Mouse (Mus musculus) left cerebral cortex, adult 6 months (tissue): Measurements from ENCODE around the gene Hbb-bt. TPM values are rescaled to one million over a fixed set of nuclear protein-coding genes. Genes with fewer than 3 reads are reported as not detected.

ENCODE experiments used
- long read RNA-seq, 2 experiments: library from polyadenylated mRNA; unstranded; transcript quantifications; one replicate each; pipeline ENCODE4 v2.0.0; 2019 to 2020
- polyA plus RNA-seq: library from polyadenylated mRNA; unstranded; fragments of <200 nt; fragmentation: Nextera tagmentation; gene quantifications from 2 replicates; pipeline ENCODE4 v1.2.3, GENCODE M21; 2021

The Hbb-bt gene
- 3.2 and 6.0 TPM in 2 replicates for polyA plus RNA-seq
- long read RNA-seq, experiment 1, transcript Hbb-bt-201 (3 exons, 703 nt) = major isoform, 5 of 5 reads
- long read RNA-seq, experiment 1, partial matches to known transcripts = 0 of 5 reads
- long read RNA-seq, experiment 1, other reads (novel, unspliced or antisense) = 0 of 5 reads
- long read RNA-seq, experiment 2, partial matches to known transcripts = 0 of 2 reads
- long read RNA-seq, experiment 2, other reads (novel, unspliced or antisense) = 0 of 2 reads

DNA sequence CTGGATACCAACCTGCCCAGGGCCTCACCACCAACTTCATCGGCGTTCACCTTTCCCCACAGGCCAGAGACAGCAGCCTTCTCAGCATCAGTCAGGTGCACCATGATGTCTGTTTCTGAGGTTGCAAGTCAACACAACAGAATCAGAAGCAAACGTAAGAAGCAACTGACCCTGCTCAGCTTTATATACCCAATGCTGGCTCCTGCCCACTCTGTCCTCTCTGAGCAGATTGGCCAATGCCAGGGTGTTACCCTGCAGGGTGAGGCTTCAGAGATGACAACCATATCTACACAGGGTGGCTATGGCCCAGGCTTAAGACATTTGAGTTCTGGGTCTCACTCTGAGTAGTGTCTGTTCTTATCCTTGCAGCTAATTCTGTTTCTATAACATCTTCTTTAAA is at the start of gene Hbb-bt:
Gene Hbb-bt, minus strand, starts transcription at position 231 of the 400 bp plus-strand sequence.

GRCm38 (mm10) chr7:103853090-103853489 is 39.3 kb upstream of the Hbb-bt start, which contains the start of gene Hbb-y:
TSS of gene Hbb-y (minus strand) at chr7:103853216.

DNA sequence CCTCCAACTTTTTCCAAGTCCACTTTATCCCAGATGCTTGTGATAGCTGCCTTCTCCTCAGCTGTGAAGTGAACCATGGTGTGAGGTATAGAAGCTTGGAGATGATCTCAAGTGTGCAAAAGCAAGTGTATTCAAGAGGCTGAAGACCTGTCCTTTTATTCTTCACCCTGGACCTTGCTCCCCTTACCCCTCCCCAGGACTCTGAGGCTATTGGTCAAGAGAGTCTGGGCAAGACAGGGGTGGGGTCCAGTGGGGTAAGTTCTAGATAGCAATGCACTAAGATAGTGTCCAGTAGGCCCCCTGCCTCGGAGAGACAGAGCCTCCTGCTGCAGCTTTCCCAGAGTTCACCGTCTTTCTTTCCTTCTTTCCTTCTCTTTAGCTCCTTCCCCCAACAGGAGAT is 29.2 kb upstream of the Hbb-bt start, which contains the start of gene Hbb-bh1:
Gene Hbb-bh1, minus strand, starts transcription at position 131 of the 400 bp plus-strand sequence.

GRCm38 (mm10) chr7:103840268-103840667 is 26.5 kb upstream of the Hbb-bt start, which contains the start of gene Hbb-bh2:
TSS of gene Hbb-bh2 (minus strand) at chr7:103840520.

DNA sequence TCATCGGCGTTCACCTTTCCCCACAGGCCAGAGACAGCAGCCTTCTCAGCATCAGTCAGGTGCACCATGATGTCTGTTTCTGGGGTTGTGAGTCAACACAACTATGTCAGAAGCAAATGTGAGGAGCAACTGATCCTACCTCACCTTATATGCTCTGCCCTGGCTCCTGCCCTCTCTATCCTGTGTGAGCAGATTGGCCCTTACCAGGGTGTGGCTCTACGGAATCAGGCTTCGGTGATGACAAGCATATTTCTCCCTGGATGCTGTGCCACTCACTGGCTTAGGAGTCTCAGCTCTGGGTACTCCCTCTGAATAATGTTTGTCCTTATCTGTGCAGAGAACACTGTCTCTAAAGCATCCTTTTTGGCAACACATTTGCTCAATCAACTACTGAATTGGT is 14.0 kb upstream of the Hbb-bt start, which contains the start of gene Hbb-bs:
Gene Hbb-bs, minus strand, starts transcription at position 289 of the 400 bp plus-strand sequence.

GRCm38 (mm10) chr7:103791721-103792120 is 22.1 kb downstream of the Hbb-bt start, which contains the start of gene Olfr67:
TSS of gene Olfr67 (minus strand) at chr7:103791821.

GRCm38 (mm10) chr7:103779598-103779997 is 34.2 kb downstream of the Hbb-bt start, which contains the start of gene Olfr68:
TSS of gene Olfr68 (minus strand) at chr7:103779698.

GRCm38 (mm10) chr7:103771494-103771893 is 42.3 kb downstream of the Hbb-bt start, which contains the start of gene Olfr69:
TSS of gene Olfr69 (minus strand) at chr7:103771594.

Other genes with a start within 250 kb of the Hbb-bt start
- not detected in 2 replicates for gene Olfr616, start 244.9 kb downstream of the Hbb-bt start, polyA plus RNA-seq
- gene Olfr617, start 240.9 kb downstream of the Hbb-bt start, polyA plus RNA-seq = not detected in 2 replicates
- gene Olfr618, start 223.9 kb downstream of the Hbb-bt start, polyA plus RNA-seq = not detected in 2 replicates
- not detected in 2 replicates for gene Olfr619, start 213.4 kb downstream of the Hbb-bt start, polyA plus RNA-seq
- not detected in 2 replicates for gene Olfr620, start 201.5 kb downstream of the Hbb-bt start, polyA plus RNA-seq
- not detected in 2 replicates for gene Olfr622, start 171.3 kb downstream of the Hbb-bt start, polyA plus RNA-seq
- gene Olfr623, start 150.3 kb downstream of the Hbb-bt start, polyA plus RNA-seq = not detected in 2 replicates
- 0.01 TPM in 1 of 2 replicates, not detected in the other for gene Olfr624, start 142.8 kb downstream of the Hbb-bt start, polyA plus RNA-seq
- gene Olfr625-ps1, start 131.3 kb downstream of the Hbb-bt start, polyA plus RNA-seq = not detected in 2 replicates
- not detected in 2 replicates for gene Olfr243, start 99.3 kb downstream of the Hbb-bt start, polyA plus RNA-seq
- not detected in 2 replicates for gene Olfr628, start 83.6 kb downstream of the Hbb-bt start, polyA plus RNA-seq
- gene Olfr629, start 69.1 kb downstream of the Hbb-bt start, polyA plus RNA-seq = not detected in 2 replicates
- not detected in 2 replicates for gene Olfr630, start 56.7 kb downstream of the Hbb-bt start, polyA plus RNA-seq
- gene Olfr69, start 42.4 kb downstream of the Hbb-bt start, polyA plus RNA-seq = not detected in 2 replicates
- not detected in 2 replicates for gene Olfr68, start 34.3 kb downstream of the Hbb-bt start, polyA plus RNA-seq
- not detected in 2 replicates for gene Olfr67, start 22.2 kb downstream of the Hbb-bt start, polyA plus RNA-seq
- gene Hbb-bs, start 14.1 kb upstream of the Hbb-bt start, polyA plus RNA-seq = 18.9 and 25.8 TPM in 2 replicates
- not detected in 2 replicates for gene Hbb-bh2, start 26.5 kb upstream of the Hbb-bt start, polyA plus RNA-seq
- gene Hbb-bh1, start 29.2 kb upstream of the Hbb-bt start, polyA plus RNA-seq = not detected in 2 replicates
- gene Hbb-y, start 39.2 kb upstream of the Hbb-bt start, polyA plus RNA-seq = 0.20 TPM in 1 of 2 replicates, not detected in the other
- not detected in 2 replicates for gene Olfr66, start 72.3 kb upstream of the Hbb-bt start, polyA plus RNA-seq
- not detected in 2 replicates for gene Olfr64, start 80.5 kb upstream of the Hbb-bt start, polyA plus RNA-seq
- not detected in 2 replicates for gene Olfr65, start 89.5 kb upstream of the Hbb-bt start, polyA plus RNA-seq
- not detected in 2 replicates for gene Olfr631, start 114.8 kb upstream of the Hbb-bt start, polyA plus RNA-seq
- not detected in 2 replicates for gene Olfr632, start 120.4 kb upstream of the Hbb-bt start, polyA plus RNA-seq
- gene Olfr633, start 130.4 kb upstream of the Hbb-bt start, polyA plus RNA-seq = not detected in 2 replicates
- 0.01 TPM in 1 of 2 replicates, not detected in the other for gene Olfr635, start 157.2 kb upstream of the Hbb-bt start, polyA plus RNA-seq
- not detected in 2 replicates for gene Olfr638, start 184.8 kb upstream of the Hbb-bt start, polyA plus RNA-seq
- 0.01 TPM in 1 of 2 replicates, not detected in the other for gene Olfr639, start 203.3 kb upstream of the Hbb-bt start, polyA plus RNA-seq
- not detected in 2 replicates for gene Olfr640, start 211.6 kb upstream of the Hbb-bt start, polyA plus RNA-seq
- not detected in 2 replicates for gene Olfr641, start 221.4 kb upstream of the Hbb-bt start, polyA plus RNA-seq
- not detected in 2 replicates for gene Olfr642, start 238.7 kb upstream of the Hbb-bt start, polyA plus RNA-seq
- not detected in 2 replicates for gene 4930516K23Rik, start 247.4 kb upstream of the Hbb-bt start, polyA plus RNA-seq